In genomic region chr8:106150653-106151000, GRCm38 (mm10) we compare ENCODE assay signal across 8 mouse cellular contexts. TPM values are rescaled to one million over a fixed set of nuclear protein-coding genes. Genes with fewer than 3 reads are reported as not detected.
DNase-seq lines count a peak whose midpoint lies in the region; ATAC-seq lines count a peak whose summit lies in the region.

No protein-coding gene starts in this region.

- 13% methylated on average over 8 of the region's 8 CpGs for WGBS in lung, embryonic 15.5 days
- 20% methylated on average over 8 of the region's 8 CpGs for WGBS in limb, embryonic 13.5 days
- WGBS in neural tube, embryonic 15.5 days: 21% methylated on average over 8 of the region's 8 CpGs

- peak overlapping the region; percentile 79 for H3K9ac ChIP-seq in lung, embryonic 15.5 days
- H3K9ac ChIP-seq in limb, embryonic 13.5 days: peak overlapping the region; percentile 79
- H3K9ac ChIP-seq in neural tube, embryonic 15.5 days (replicated peaks): peak overlapping the region; percentile 82

- ATAC-seq in lung, embryonic 15.5 days (ENCODE audit: borderline replicate concordance, extremely low read depth, low FRiP score, low TSS enrichment): 0 out of 2 replicates have a peak, but pooled peaks have one; percentile 2
- ATAC-seq in erythroblast, adult 5-6 weeks (replicated peaks; ENCODE audit: low FRiP score, poor library complexity, severe bottlenecking): peak; percentile 36
- ATAC-seq in limb, embryonic 13.5 days (ENCODE audit: low FRiP score, low read depth): no peak
- ATAC-seq in neural tube, embryonic 15.5 days (ENCODE audit: low FRiP score): no peak; the same call in 1 of the 2 replicates

- no peaks in the 10 kb centered on the region for H3K9me3 ChIP-seq in lung, embryonic 15.5 days
- H3K9me3 ChIP-seq in limb, embryonic 13.5 days: no peaks in the 10 kb centered on the region
- no peaks in the 10 kb centered on the region for H3K9me3 ChIP-seq in neural tube, embryonic 15.5 days (replicated peaks)

- H3K4me3 ChIP-seq in lung, embryonic 15.5 days: peak overlapping the region; percentile 77
- peak overlapping the region; percentile 78 for H3K4me3 ChIP-seq in limb, embryonic 13.5 days
- peak overlapping the region; percentile 93 for H3K4me3 ChIP-seq in neural tube, embryonic 15.5 days (replicated peaks)

- no peak for DNase-seq in lung, postnatal 36 days
- DNase-seq in cerebellum, adult 18-20 months: no peak
- DNase-seq in ovary, postnatal 36 days (ENCODE audit: low spot score): no peak
- no peak for DNase-seq in left cerebral cortex, adult 8-10 months (ENCODE audit: low spot score in 2 of 2)

- H3K27me3 ChIP-seq in lung, embryonic 15.5 days: no peaks in the 10 kb centered on the region
- no peaks in the 10 kb centered on the region for H3K27me3 ChIP-seq in limb, embryonic 13.5 days
- no peaks in the 10 kb centered on the region for H3K27me3 ChIP-seq in neural tube, embryonic 15.5 days (replicated peaks)

- no peaks in the 10 kb centered on the region for H3K36me3 ChIP-seq in lung, embryonic 15.5 days
- peaks cover 17% of the 10 kb centered on the region for H3K36me3 ChIP-seq in limb, embryonic 13.5 days
- peaks cover 10% of the 10 kb centered on the region for H3K36me3 ChIP-seq in neural tube, embryonic 15.5 days

- peaks cover 13% of the 10 kb centered on the region for H3K4me1 ChIP-seq in lung, embryonic 15.5 days
- peaks cover 13% of the 10 kb centered on the region for H3K4me1 ChIP-seq in limb, embryonic 13.5 days
- H3K4me1 ChIP-seq in neural tube, embryonic 15.5 days: peaks cover 21% of the 10 kb centered on the region

- peak overlapping the region; percentile 52; the same call in 1 of the 2 replicates for H3K27ac ChIP-seq in lung, embryonic 15.5 days
- H3K27ac ChIP-seq in limb, embryonic 13.5 days: 0 out of 2 replicates have a peak overlapping the region, but pooled peaks have one; percentile 48
- peak overlapping the region; percentile 72 for H3K27ac ChIP-seq in neural tube, embryonic 15.5 days (replicated peaks)

- peak overlapping the region; percentile 78 for H3K4me2 ChIP-seq in lung, embryonic 15.5 days
- H3K4me2 ChIP-seq in limb, embryonic 13.5 days (replicated peaks): peak overlapping the region; percentile 75
- peak overlapping the region; percentile 82 for H3K4me2 ChIP-seq in neural tube, embryonic 15.5 days

RNA-seq across cellular contexts. Expression of gene Pla2g15, which starts 0.4 kb away (rescaled TPM):
- polyA plus RNA-seq in lung, embryonic 15.5 days (2015; fragmentation: Nextera tagmentation; extraction: Ambion mirVana): 12.7 and 13.7 TPM in 2 replicates
- 5.2 and 6.3 TPM in 2 replicates for total RNA-seq in erythroblast, adult 5-6 weeks (2015; ENCODE audit: low replicate concordance)
- total RNA-seq in erythroblast, adult 5-6 weeks (2017; ENCODE audit: low replicate concordance): 3.1 and 5.4 TPM in 2 replicates
- polyA plus RNA-seq in limb, embryonic 13.5 days (2015; fragmentation: Nextera tagmentation; extraction: Ambion mirVana): 19.6 and 20.5 TPM in 2 replicates
- 19.1 and 21.6 TPM in 2 replicates for polyA plus RNA-seq in neural tube, embryonic 15.5 days (2015; fragmentation: Nextera tagmentation; extraction: Ambion mirVana)
- total RNA-seq in left cerebral cortex, adult 8-10 months (2022): 10 to 100 TPM; 23.4 to 31.5 (median 26.9) TPM

RNA-seq across cellular contexts. Expression of gene Esrp2, which starts 13.9 kb away (rescaled TPM):
- polyA plus RNA-seq in lung, embryonic 15.5 days (2015; fragmentation: Nextera tagmentation; extraction: Ambion mirVana): 43.6 and 44.1 TPM in 2 replicates
- total RNA-seq in erythroblast, adult 5-6 weeks (2015; ENCODE audit: low replicate concordance): not detected in 2 replicates
- total RNA-seq in erythroblast, adult 5-6 weeks (2017; ENCODE audit: low replicate concordance): not detected in 2 replicates
- 11.5 and 13.8 TPM in 2 replicates for polyA plus RNA-seq in limb, embryonic 13.5 days (2015; fragmentation: Nextera tagmentation; extraction: Ambion mirVana)
- 0.17 and 4.5 TPM in 2 replicates for polyA plus RNA-seq in neural tube, embryonic 15.5 days (2015; fragmentation: Nextera tagmentation; extraction: Ambion mirVana)
- total RNA-seq in left cerebral cortex, adult 8-10 months (2022): under 1 TPM in 3 of 4 experiments, not detected in 1; 0.19 to 0.87 (median 0.70) TPM

RNA-seq across cellular contexts. Expression of gene Slc7a6, which starts 18.0 kb away (rescaled TPM):
- 50.8 and 57.6 TPM in 2 replicates for polyA plus RNA-seq in lung, embryonic 15.5 days (2015; fragmentation: Nextera tagmentation; extraction: Ambion mirVana)
- 2.5 and 3.8 TPM in 2 replicates for total RNA-seq in erythroblast, adult 5-6 weeks (2015; ENCODE audit: low replicate concordance)
- 2.2 and 2.5 TPM in 2 replicates for total RNA-seq in erythroblast, adult 5-6 weeks (2017; ENCODE audit: low replicate concordance)
- 59.0 and 68.9 TPM in 2 replicates for polyA plus RNA-seq in limb, embryonic 13.5 days (2015; fragmentation: Nextera tagmentation; extraction: Ambion mirVana)
- polyA plus RNA-seq in neural tube, embryonic 15.5 days (2015; fragmentation: Nextera tagmentation; extraction: Ambion mirVana): 55.6 and 61.5 TPM in 2 replicates
- 10 to 100 TPM; 18.6 to 27.4 (median 23.4) TPM for total RNA-seq in left cerebral cortex, adult 8-10 months (2022)

Comparison
In these comparisons a context has a peak if more than half of its experiments do, and no peak if none do; other contexts are left out.
1. ATAC-seq: peak in lung, embryonic 15.5 days (single experiment) and erythroblast, adult 5-6 weeks (single experiment); none in limb, embryonic 13.5 days (single experiment) and neural tube, embryonic 15.5 days (single experiment).
2. Peak in every context shown above with its lines, with median percentiles within 50 percentile points of each other: H3K27ac ChIP-seq, H3K4me2 ChIP-seq, H3K4me3 ChIP-seq and H3K9ac ChIP-seq.